Mouse (Mus musculus): ENCODE data around the gene Lhx3. TPM values are rescaled to one million over a fixed set of nuclear protein-coding genes. Genes with fewer than 3 reads are reported as not detected.

Gene Lhx3
- polyA plus RNA-seq (2012; rRNA removed) = not detected in 2 replicates

DNA sequence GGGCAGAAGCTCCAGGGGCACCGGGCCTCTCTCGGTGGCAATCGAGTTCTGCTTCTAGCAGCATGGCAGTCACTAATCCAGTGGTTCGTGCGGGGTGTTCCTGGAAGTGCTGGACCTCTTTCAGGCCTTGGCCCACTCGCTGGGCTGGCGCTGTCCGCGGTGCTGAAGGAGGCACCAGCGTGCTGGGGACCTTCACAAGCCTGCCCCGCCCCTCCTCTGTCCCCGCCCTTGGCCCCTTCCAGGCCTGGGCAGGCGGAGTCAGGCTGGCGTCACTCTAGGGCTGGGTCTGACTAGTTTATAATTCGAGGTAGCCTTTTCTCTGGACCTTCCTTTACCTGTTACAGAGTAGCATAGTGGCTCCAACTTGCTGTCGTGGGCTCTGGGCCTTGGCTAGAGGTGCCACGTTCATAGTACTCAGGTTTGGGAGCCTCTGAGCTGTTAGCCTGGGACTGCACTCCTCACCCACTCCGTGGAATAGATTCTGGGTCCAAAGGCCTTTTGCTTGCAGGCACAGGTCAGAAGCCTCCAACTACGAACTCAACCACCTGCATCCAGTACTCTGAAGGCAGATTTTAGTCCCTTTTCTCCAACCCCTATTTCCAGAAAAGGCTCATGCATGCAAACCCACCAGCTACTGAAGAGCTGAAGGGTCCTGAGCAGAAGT lies at the start of gene Lhx3:
Gene Lhx3 (minus strand): TSS at position 164 of the 664 bp plus-strand sequence.
- Histone ChIP-seq H3K36me3 (ENCODE audit: control insufficient read depth, insufficient read depth, low read length) (no peaks in the 10 kb centered on the region), H3K27ac (ENCODE audit: insufficient read depth, low read depth, low read length) (no peak within 1 kb of the TSS), H3K4me3 (ENCODE audit: insufficient read depth, low read depth, low read length) (no peak within 1 kb of the TSS), H3K27me3 (replicated peaks; ENCODE audit: control insufficient read depth, insufficient read depth, low read length) (peaks cover 1% of the 10 kb centered on the region; the same call in 1 of the 2 replicates), H3K4me1 (ENCODE audit: control insufficient read depth, insufficient read depth, low read length) (no peaks in the 10 kb centered on the region; the same call in 1 of the 2 replicates)
- TF ChIP-seq CTCF (conservative IDR thresholded peaks at IDR 0.05; ENCODE audit: insufficient read depth, insufficient read length, low read depth, low read length) (no peak), POLR2A (IDR thresholded peaks at IDR 0.05; ENCODE audit: low read depth, low read length) (no peak)
- peak; percentile 90 for DNase-seq
- WGBS = 5% methylated on average over 19 of the region's 19 CpGs

DNA sequence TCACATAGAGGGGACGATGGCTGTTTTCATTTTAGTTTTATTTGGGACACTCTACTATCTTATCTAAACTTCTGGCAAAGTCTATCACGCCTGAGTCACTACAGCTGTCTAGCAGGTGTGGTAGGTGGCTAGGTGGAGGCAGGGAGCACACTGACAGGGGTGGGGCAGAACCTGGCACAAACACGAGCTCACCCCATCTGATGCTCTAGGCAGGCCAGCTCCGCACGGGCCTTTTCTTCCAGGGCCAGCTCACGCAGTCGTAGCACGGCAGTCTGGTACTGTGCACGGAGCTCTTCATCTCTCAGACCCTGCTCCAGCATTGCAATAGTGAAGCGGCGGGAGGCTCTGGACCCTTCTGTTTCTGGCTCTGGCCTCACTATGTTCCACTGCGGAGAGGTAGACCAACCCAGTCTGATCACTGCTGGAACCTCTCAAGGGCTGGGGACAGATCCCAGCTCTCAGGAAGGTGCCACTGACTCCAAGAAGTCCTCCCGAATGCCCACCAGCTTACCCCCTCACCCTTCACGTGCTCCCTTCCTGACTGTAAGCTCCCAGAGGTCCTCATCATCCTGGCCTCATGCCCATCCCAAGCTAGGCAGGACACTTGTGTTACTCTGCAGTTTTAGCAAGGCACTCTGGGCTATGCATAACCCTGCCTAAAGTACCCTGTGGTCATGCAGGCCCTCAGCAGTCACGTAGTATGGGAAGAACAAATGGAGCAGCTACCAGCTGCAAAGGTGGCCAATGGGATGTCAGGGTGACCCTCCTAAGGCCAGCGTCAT lies 49.4 kb upstream of the Lhx3 start:
- Histone ChIP-seq H3K27me3 (replicated peaks; ENCODE audit: control insufficient read depth, insufficient read depth, low read length) (no peaks in the 10 kb centered on the region), H3K4me3 (ENCODE audit: insufficient read depth, low read depth, low read length) (no peak overlapping the region), H3K4me1 (ENCODE audit: control insufficient read depth, insufficient read depth, low read length) (no peaks in the 10 kb centered on the region), H3K27ac (ENCODE audit: insufficient read depth, low read depth, low read length) (no peak overlapping the region), H3K36me3 (ENCODE audit: control insufficient read depth, insufficient read depth, low read length) (no peaks in the 10 kb centered on the region)
- WGBS = 88% methylated on average over 16 of the region's 16 CpGs
- DNase-seq = no peak
- TF ChIP-seq POLR2A (IDR thresholded peaks at IDR 0.05; ENCODE audit: low read depth, low read length) = no peak
- no peak for TF ChIP-seq CTCF (conservative IDR thresholded peaks at IDR 0.05; ENCODE audit: insufficient read depth, insufficient read length, low read depth, low read length)

GRCm38 (mm10) chr2:26254816-26255215 lies 46.7 kb upstream of the Lhx3 start:
- no peak for DNase-seq
- H3K27me3 ChIP-seq (replicated peaks; ENCODE audit: control insufficient read depth, insufficient read depth, low read length) = no peaks in the 10 kb centered on the region
- H3K4me1 ChIP-seq (ENCODE audit: control insufficient read depth, insufficient read depth, low read length) = no peaks in the 10 kb centered on the region
- H3K4me3 ChIP-seq (ENCODE audit: insufficient read depth, low read depth, low read length) = no peak overlapping the region
- no peak overlapping the region for H3K27ac ChIP-seq (ENCODE audit: insufficient read depth, low read depth, low read length)
- TF ChIP-seq CTCF (conservative IDR thresholded peaks at IDR 0.05; ENCODE audit: insufficient read depth, insufficient read length, low read depth, low read length) (no peak), POLR2A (IDR thresholded peaks at IDR 0.05; ENCODE audit: low read depth, low read length) (no peak)
- no peaks in the 10 kb centered on the region for H3K36me3 ChIP-seq (ENCODE audit: control insufficient read depth, insufficient read depth, low read length)
- 74% methylated on average over 4 of the region's 4 CpGs for WGBS

- 52% methylated on average over 8 of the region's 8 CpGs for WGBS
- DNase-seq = no peak
- no peak for TF ChIP-seq CTCF (conservative IDR thresholded peaks at IDR 0.05; ENCODE audit: insufficient read depth, insufficient read length, low read depth, low read length)
- TF ChIP-seq POLR2A (IDR thresholded peaks at IDR 0.05; ENCODE audit: low read depth, low read length) = no peak
Measured at GRCm38 (mm10) chr2:26252514-26253206, 44.6 kb upstream of the Lhx3 start.

GRCm38 (mm10) chr2:26247531-26247930 lies 39.4 kb upstream of the Lhx3 start:
- no peak for TF ChIP-seq CTCF (conservative IDR thresholded peaks at IDR 0.05; ENCODE audit: insufficient read depth, insufficient read length, low read depth, low read length)
- H3K27ac ChIP-seq (ENCODE audit: insufficient read depth, low read depth, low read length) = no peak overlapping the region
- H3K4me1 ChIP-seq (ENCODE audit: control insufficient read depth, insufficient read depth, low read length) = no peaks in the 10 kb centered on the region
- DNase-seq = no peak
- 39% methylated on average over 3 of the region's 3 CpGs for WGBS
- no peaks in the 10 kb centered on the region for H3K36me3 ChIP-seq (ENCODE audit: control insufficient read depth, insufficient read depth, low read length)
- H3K4me3 ChIP-seq (ENCODE audit: insufficient read depth, low read depth, low read length) = no peak overlapping the region
- H3K27me3 ChIP-seq (replicated peaks; ENCODE audit: control insufficient read depth, insufficient read depth, low read length) = no peaks in the 10 kb centered on the region

More at GRCm38 (mm10) chr2:26252514-26253206, 44.6 kb upstream of the Lhx3 start:
- Histone ChIP-seq H3K4me1 (ENCODE audit: control insufficient read depth, insufficient read depth, low read length) (no peaks in the 10 kb centered on the region), H3K4me3 (ENCODE audit: insufficient read depth, low read depth, low read length) (no peak overlapping the region), H3K27me3 (replicated peaks; ENCODE audit: control insufficient read depth, insufficient read depth, low read length) (no peaks in the 10 kb centered on the region), H3K27ac (ENCODE audit: insufficient read depth, low read depth, low read length) (no peak overlapping the region), H3K36me3 (ENCODE audit: control insufficient read depth, insufficient read depth, low read length) (no peaks in the 10 kb centered on the region)

DNA sequence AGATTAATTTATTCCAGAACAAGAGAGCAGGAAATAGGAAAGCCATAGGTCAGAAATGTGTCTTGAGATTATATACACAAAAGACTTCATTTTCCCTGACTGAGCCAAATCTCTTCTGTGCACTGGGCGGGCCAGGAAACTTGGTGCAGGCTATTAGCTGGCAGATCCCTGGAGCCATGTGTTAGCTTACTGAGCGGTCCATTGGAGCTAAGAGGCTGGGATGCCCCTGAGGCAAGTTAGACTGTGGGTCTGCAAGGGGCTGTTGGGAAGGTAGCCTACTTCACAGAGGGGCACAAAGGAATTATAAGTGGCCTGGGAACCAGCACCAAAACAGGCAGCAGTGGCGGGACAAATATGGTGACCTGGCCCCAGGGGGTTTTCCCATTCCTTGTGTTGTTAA lies 32.8 kb upstream of the Lhx3 start:
- peaks cover 5% of the 10 kb centered on the region; the same call in 1 of the 2 replicates for H3K4me1 ChIP-seq (ENCODE audit: control insufficient read depth, insufficient read depth, low read length)
- no peaks in the 10 kb centered on the region for H3K27me3 ChIP-seq (replicated peaks; ENCODE audit: control insufficient read depth, insufficient read depth, low read length)
- H3K36me3 ChIP-seq (ENCODE audit: control insufficient read depth, insufficient read depth, low read length) = no peaks in the 10 kb centered on the region
- TF ChIP-seq CTCF (conservative IDR thresholded peaks at IDR 0.05; ENCODE audit: insufficient read depth, insufficient read length, low read depth, low read length) (no peak), POLR2A (IDR thresholded peaks at IDR 0.05; ENCODE audit: low read depth, low read length) (no peak)
- no peak for DNase-seq
- no peak overlapping the region for H3K27ac ChIP-seq (ENCODE audit: insufficient read depth, low read depth, low read length)
- H3K4me3 ChIP-seq (ENCODE audit: insufficient read depth, low read depth, low read length) = no peak overlapping the region
- WGBS = 66% methylated on average over 3 of the region's 3 CpGs

DNA sequence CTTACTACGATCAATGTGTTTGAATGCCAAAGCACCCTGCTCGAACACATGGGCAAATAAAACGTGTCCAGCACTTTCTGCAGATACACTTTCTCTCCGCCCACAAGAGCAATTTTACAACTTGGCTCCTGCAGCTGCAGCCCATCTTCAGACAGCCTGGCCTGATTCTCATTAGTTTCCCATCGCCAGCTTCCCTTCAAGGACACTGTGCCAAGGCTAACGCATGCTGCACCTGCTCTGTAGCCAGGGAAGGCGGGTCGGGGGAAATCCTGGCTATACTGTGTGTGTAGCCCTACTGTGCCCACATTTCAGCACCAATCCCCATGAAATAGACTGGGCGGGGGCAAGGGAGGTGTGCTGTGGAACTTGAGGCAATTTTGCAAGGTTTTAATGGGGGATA lies 32.2 kb upstream of the Lhx3 start:
- WGBS = 37% methylated on average over 9 of the region's 9 CpGs
- H3K27me3 ChIP-seq (replicated peaks; ENCODE audit: control insufficient read depth, insufficient read depth, low read length) = no peaks in the 10 kb centered on the region
- TF ChIP-seq CTCF (conservative IDR thresholded peaks at IDR 0.05; ENCODE audit: insufficient read depth, insufficient read length, low read depth, low read length) = no peak
- TF ChIP-seq POLR2A (IDR thresholded peaks at IDR 0.05; ENCODE audit: low read depth, low read length) = no peak
- H3K36me3 ChIP-seq (ENCODE audit: control insufficient read depth, insufficient read depth, low read length) = no peaks in the 10 kb centered on the region
- DNase-seq = no peak
- H3K4me1 ChIP-seq (ENCODE audit: control insufficient read depth, insufficient read depth, low read length) = peaks cover 5% of the 10 kb centered on the region; the same call in 1 of the 2 replicates
- H3K4me3 ChIP-seq (ENCODE audit: insufficient read depth, low read depth, low read length) = no peak overlapping the region
- no peak overlapping the region for H3K27ac ChIP-seq (ENCODE audit: insufficient read depth, low read depth, low read length)

Measured in kidney, adult 2 months (tissue).